Mouse (Mus musculus): ENCODE measurements around the gene Id3.
A peak's percentile ranks its signal among the peaks of the same experiment; 100 is the strongest.

Gene Id3

DNA sequence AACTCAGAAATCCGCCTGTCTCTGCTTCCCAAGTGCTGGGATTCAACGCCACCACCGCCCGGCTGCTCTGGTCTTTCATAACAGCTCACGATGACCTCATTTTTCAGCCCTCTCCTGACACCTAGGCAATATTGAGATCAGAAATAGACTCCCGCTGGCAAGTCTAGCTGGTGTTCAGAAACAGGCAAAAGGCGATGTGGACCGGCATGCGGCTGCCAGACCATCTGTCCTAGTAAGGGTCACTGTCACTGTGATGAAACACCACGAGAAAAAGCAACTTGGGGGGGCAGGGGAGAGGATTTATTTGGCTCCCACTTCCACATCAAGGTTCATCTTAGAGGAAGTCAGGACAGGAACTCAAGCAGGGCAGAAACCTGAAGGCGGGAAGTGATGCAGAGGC is 17.8 kb upstream of the Id3 start:
- DNase-seq: no peak

DNA sequence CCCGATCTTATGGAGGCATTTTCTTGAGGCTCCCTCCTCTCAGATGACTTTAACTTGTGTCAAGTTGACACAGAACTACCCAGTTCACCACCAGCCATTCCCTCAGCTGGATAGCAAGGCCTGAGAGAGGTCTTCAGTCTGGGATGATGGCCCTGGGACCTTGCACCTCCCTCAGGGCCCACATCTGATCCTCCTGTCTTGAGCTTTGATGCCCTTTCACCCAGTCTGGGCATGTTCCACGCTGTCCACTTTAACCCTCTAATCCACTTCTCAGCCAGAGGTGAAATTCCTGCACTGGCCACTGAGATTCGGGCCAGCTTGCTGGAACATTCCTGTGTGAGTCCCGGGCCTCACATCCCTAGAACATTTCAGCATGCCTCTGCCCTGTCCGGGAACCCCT is 17.3 kb upstream of the Id3 start:
- DNase-seq: no peak

DNA sequence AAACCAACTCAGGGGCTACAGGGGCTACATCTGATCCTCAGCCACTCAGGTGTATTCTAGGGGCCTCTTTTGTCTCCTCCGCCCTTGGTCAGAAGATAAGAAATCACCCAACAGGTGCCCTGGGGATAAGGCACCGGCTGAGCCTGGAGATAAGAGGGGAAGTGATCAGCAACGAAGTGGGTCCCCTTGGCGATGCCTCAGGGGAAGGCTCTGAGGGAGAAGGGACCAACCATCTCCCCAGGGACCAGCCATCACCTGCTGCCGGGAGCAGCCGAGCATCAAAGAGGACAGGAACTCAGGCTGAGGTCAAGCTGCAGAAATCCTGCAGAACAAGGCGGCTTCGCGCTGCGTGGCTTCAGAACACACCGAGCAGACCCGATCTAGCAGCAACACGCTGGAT is 15.6 kb upstream of the Id3 start:
- DNase-seq: no peak

DNA sequence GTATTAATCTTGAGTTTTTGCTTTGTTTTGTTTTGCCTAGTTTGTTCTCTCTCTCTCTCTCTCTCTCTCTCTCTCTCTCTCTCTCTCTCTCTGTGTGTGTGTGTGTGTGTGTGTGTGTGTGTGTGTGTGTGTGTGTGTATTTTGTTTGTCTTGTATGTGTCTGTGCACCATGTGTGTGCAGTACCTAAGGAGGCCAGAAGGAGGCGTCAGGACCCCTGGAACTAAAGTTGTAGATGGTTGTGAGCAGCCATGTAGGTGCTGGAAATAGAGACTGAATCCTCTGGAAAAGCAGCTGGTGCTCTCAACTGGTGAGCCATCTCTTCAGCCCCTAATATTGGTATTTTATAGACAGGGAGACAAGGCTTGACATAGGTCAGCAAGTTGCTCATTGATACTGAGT is 13.5 kb upstream of the Id3 start:
- no peak for DNase-seq

DNA sequence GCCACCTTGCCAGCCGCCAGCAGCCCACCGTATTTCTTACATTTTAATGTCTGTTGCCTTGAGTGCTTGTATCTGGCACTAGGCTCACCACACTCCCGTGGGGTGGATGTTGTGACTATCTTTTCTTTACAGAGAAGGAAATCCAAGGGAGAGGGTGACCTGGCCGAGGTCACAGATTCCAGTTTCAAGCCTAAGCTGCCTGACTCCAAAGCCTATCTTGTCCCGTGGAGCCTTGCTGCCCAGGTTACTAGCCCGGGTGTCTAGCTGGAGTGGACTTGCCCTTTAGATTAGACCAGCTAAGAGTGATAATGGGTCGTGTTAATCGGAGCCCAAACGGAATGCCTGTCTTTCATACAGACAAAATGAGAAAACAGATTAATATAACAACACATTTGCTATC is 9.5 kb upstream of the Id3 start:
- DNase-seq: no peak

DNA sequence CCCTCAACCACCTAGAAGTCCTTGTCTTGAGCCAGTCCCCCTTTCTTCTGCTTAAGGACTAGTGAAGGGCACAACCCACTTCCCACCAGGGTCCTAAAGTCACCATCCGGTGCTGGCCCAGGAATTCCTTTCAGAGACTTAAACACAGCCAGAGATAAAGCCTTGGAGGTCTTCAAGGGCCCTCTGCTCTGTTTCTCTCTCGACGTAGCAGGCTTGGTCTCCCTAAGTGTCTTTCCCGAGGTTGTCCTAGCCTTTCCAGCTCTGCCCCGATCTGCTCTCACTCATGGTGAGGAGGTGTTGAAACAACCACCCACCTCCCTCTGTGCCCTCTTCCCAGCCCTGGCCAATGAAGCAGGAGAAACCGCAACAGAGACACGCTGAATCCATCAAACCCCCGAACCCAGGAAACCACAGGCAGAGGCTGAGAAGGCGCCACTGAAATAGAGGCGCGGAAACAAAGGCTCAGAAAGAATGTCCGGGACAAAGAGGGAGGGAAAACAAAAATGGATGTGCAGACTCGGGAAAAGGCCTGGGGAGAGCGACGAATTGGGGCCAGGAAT is 8.8 kb upstream of the Id3 start:
- no peak for DNase-seq

DNA sequence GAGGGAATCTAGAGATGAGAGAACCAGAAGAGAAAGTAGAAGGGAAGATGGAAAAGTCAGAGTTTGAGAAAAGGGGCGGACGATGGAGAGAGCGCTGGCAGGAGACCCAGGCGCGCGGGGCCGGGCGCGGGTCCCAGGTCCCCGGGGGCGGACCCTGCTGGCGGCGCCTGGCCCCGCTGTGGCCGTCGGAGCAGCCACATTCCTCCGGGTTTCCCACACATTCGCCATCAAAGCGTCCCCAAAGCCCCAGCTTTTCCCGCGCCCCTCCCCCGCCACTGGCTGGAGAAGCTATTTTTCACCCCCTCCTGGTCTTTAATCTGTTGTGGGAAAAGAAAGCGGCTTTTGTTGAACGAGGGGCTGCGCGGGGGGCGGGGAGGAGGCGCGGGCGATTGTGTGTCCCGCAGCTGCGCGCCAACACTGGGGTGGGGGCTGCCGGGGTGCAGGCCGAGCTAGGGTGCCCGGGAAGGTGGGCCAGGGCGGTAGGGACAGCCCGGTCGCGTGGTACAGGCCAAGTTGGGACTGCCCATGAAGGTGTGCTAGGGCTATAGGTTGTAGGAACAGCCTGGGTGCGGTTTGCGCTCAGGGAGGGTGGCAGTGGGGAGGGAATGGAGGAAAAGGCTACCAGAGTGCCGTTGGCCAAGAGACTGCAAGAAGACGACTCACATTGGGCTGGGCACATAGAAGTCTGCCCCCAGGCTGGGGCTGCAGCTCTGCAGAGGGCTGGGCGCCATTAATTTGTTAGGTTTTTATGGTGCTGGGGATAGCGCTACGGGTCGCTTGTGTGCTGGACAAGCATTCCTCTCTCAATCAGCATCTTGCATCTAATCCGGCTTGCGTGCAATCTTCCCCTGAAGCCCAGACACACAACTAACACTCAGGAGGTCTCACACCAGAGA is 8.1 kb upstream of the Id3 start:
- no peak for DNase-seq

DNA sequence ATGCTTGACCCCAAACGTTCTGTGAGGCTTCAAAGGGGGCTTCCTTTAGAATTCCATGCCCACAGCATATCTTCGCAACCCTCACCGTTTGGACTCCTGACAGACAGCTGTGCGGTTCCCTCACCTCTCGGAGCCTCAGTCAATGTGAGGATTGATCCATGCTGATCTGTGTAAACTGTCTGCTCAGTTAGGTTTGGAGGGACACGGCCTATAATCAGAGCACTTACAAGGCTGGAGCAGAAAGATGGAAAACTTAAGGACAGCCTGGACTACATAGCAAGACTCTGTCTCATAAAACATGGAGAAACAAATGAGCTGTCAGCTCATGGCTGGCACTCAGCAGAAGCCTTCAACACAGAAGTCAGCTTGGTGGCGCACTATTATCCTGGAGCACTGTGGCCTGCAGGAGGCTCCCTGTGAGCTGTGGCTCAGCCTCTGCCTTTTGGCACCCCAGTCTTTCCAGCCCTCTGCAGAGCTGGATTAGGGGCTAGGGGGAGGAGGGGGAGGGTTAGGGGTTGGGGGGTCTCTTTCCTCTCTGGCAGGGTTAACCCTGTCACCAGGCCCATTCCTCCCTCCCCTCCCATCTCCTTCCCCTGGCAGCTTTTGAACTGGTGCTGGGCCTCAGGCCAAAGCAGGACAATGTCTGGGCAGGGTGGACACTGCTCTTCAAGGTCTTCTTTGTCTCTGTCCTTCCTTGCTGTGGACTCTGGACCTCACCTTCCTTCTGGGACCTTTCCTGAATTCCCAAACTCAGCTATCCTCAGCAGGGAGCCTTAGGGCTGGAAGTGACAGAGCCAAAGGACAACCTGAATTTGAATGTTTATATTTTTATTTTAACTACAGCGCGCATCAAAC is 7.2 kb upstream of the Id3 start:
- peak; percentile 69 for DNase-seq

DNA sequence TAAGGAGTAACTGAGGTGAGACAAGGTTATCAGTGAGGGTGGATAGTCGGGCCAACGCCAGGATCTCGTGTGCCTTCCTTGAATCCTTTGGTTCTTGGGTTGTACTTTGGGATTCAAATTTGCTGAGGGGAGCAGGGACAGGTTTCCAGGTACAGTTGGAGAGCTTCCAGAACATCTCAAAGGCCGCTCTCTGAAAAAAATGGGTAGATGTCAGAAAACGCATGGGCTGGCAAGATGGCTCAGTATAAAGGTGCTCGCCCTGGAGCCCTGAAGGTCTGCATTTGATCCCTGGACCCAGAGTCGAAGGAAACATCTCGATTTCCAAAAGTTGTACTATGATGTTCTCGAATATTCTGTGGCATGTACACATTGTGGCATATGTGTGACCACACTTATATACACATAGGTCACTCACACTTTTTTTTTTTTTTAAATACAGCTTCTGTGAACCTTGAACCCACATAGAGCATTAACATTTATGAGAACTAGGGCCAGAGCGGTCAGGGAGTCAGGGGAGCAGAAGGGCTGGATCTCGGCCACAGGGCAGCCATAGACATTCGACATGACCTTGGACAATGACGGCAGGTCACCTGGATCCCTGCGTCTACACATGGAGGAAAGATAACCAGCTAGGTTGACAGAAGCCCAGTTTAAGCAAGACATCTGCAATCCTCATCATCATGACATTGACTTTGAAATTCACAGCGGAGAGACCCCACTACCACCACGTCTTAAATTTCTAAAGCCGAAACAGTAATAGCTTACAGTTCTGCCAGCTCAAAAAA is 3.8 kb upstream of the Id3 start:
- no peak for DNase-seq

DNA sequence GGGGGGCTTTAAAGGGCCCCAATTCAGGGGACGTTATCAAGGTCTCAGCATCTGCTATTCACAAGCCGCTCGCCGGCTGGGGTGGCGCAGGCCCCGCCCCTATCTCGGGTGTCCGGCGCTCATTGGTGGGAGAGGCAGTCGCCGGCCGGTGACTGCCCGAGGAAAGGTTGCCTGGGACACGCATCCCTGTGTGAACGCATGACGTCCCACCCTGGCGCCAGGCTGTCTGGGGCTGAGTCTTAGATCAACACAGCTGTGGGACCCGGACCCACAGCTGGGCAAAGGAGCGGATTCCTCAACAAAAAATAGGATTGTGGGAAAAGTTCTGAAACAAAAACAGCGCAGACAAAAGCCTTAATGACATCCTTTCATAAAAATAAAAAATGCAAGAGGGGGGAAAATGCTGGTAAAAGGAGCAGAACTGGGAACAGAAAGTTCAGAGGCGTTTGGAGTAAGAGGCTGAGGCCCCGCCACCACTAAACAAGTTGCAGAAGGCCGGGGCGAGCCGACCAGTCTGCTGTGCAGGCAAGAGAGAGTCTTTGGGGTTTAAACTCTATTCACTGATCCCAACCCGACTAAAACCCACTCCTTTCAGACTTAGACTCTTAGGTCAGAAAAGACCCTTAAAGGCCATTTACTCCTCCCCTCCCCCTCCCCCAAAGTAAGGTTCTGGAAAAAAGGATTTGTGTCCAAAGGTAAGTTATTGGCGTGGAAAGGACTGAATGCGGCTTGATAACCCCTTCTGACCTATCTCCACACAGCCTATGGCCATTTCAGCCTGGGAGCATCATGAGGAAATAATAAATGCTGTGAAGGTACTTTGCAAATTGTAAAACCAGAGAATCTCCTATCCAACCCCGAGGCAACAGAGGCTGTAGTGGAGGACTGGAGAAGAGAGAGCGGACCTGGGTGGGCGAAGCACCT is 2.7 kb upstream of the Id3 start:
- DNase-seq: peak; percentile 97

DNA sequence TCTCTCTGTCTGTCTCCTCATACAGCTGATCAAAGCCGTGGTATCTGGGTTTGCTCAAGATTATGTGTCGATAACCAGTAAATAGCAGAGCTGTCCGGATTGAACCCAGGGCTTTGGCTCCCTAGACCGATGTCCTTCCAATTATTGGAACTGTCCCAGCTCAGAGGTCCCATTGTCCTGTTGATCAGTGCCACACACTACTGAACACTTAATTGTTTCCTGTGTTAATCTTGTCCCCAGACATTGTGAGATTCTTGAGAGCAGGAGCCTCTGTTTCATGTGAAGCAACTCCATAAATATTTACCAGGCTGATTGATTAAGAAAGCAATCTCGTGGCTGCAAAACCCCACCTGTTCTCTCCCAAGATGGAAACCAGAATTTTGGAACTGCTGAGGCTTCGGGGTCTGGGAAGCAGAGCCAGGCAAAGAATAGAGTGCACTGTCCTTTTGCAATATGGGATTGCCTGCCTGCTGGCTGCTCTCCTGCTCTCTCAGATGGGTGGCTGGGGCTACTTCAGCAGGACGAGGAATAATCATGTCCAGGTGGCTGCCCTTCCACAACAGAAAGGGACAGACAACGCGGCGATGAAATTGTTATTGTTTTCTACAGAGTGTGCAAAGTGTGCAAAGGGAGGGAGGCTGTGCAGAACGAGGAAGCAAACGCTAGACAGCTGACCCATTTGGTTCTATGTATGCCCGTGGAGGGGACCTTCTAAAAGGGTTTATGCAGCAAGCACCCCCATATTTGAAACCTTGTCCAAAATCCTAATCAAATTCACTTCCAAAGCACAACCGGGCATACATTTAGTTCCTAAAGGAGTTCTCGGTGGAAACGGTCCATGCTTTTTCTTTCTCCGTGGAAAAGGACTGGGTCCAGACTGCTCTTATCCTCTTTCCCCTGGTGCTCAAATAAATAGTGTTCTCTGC is 767 bp upstream of the Id3 start:
- peak; percentile 60 for DNase-seq

DNA sequence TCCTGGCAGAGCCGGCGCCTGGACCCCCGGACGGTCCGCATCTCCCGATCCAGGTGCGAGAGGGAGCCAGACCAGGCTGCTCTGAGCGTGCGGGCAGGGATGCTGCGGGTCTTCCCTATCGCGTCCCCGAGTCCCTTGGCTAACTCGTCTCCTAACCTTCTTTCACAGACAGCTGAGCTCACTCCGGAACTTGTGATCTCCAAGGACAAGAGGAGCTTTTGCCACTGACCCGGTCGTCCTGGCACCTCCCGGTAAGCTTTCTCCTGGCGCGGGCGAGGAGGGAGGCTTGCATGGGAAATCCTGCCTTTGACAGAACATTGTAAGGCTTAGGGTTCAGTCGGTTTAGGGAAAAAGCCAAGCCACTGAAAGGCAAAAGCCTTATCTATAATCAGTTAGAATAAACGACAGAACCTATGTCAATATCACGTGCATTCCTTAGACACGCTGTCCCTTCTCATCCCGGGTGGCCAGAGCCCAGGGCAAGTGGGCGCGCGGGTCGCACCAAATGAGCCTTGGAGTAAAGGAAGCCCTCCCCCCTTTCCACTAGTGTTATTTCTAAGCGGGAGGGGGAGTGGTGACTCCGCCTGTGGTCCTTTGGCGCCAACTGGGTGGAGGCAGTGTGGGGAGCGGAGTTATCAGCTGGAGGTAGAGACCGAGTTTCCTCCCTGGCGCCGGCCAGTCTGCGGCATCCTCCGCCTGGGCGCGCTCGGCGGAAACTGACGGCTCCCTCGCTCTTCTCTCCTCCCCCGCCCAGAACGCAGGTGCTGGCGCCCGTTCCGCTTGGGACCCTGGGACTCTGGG is 1.0 kb downstream of the Id3 start:
- DNase-seq: peak; percentile 93

DNA sequence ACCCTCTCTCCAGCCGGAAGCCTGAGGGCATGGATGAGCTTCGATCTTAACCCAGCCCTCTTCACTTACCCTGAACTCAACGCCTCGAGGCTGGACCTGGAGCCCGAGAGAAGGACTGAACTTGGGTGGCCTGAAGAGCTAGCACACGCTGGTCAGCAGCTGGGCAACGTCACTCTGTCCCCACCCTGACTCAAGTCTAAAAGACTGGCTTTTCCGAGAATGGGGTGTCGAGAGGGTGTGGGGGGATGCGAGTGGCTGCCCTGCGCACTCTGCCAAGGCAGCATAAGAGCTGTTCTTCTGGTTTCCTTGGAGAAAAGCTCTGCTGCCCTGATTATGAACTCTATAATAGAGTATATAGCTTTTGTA is 1.6 kb downstream of the Id3 start:
- peak; percentile 57 for DNase-seq

DNA sequence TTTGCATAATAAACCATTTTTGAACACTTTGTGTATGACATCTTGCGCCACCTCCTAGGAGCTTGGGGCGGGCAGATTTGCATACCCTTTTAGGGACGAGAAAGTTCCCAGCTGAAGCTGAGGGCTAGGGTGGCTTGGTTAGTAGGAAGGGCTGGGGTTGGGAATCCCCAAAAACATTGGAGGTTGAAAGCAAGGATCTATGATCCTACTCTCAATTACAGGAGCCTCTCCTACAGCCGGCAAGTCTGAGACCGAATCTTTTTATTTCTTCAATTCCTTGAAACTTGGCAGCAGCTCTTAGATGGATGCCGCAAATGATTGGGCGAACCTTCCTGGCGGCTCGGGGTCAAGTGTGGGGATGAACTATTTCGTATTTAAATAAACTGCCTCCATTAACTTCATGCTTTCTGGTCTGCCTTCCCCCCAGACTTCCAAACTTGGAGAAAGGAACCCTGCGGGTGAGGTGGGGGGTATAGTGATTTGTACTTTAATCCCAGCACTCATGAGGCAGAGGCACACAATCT is 2.1 kb downstream of the Id3 start:
- no peak for DNase-seq

DNA sequence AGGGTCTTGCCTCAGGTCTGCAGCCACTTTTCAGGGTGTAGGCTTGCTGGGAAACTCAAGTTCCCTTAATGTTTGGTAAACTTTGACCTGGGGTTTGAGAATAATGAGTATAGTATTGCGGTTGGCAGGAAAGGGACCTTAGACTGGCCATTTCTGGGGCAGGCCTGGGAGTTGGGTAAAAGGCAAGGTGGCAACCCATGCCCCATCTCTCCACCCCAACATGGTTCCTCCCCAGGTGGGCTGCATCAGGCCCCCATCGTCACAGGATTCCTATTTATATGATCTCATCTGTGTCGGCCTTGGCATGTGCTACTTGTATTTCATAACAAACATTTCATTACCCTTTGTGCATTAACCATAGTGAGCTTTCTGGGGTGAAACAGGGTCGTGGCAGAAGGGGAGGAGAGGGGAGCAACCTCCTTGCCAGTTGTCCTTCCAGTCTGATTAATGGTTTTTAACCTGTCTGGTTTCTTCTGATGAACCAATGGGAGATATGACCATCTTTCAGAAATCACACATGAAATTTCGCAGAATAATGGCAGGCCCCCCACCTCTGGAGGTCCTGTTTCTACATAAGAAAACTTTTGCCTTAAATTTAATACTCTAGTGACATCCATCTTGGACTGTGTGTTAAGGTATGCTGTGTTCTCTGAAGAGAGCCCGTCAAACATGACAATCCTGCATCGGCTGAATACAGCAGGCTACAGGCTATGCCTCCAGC is 2.9 kb downstream of the Id3 start:
- no peak for DNase-seq

DNA sequence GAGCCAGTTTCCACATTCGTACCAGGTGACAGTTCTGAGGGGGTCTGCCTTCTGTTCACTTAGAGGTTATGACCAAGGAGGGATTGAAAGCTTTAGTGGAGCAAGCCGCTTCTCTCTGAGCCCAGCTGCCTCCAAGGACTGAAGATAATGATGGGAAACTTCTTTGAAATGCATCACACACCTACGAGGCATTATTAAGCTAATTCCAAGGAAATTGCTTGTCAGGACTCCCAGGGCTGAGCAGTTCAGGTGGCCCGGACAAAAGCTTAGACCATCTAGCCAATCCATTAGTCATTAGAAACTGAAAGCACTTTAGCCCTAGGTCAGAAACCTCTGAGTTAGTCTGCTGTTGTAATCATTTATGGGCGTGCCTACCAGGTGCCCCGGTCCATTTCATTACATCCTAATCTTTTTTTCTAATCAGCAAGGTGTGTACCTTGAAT is 3.4 kb downstream of the Id3 start:
- no peak for DNase-seq

DNA sequence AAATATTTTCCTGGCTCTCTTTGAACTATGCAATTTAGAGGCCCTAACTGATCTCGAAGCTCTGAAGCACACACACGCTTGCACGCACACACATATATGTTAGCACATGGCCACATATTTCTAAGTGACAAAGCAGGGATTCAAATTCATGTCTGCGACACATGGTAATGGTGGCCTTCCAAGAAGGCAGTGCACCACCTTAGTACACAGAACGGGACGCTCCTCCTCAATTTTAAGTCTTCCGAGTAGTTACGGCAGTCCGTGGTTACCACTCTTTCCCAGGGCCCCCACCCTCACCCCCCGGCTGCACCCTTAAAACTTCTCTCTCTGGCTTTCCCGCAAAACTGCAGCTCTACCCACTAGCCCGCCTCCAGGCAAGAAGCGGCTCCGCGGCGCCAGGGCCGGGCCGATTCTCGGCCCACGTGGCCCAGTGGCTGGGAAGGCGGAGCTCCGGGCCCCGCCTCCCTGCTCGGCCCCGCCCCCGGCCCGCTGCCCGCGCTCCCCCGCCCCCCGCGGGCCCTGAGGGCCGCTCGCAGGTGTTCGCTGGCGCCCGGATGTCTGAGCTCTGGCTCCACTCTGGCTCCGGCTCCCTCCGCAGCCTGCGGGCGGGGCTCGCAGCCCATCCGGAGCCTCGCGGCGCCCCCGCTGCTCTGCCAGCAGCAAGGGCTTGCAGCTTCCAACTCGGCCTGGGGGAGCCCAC is 4.3 kb downstream of the Id3 start:
- peak; percentile 87 for DNase-seq

Measured in lung, postnatal 36 days (tissue).